Mouse (Mus musculus): ENCODE results near the gene Washc1. TPM values are rescaled to one million over a fixed set of nuclear protein-coding genes. Genes with fewer than 3 reads are reported as not detected.

The Washc1 gene
- 0.78 TPM for polyA plus RNA-seq (2014; fragmentation: Illumina TruSeq; extraction: RNeasy Lipid Tissue Mini Kit (QIAGEN cat#74804); ENCODE audit: low replicate concordance)

GRCm38 (mm10) chr17:66111402-66111959, at the start of gene Washc1:
Washc1 (plus strand) TSS chr17:66111545.

GRCm38 (mm10) chr17:66076934-66077333, 34.4 kb upstream of the Washc1 start, which contains the start of gene Ankrd12:
Ankrd12 (minus strand) TSS chr17:66077089.

GRCm38 (mm10) chr17:66101380-66102330, 9.7 kb upstream of the Washc1 start, which contains the start of gene Ndufv2:
Ndufv2 (minus strand) TSS chr17:66101559.

GRCm38 (mm10) chr17:66123066-66123815, 11.9 kb downstream of the Washc1 start, which contains the start of gene Ddx11:
Ddx11 (plus strand) TSS chr17:66123520.

Other genes with a start within 250 kb of the Washc1 start
- 40.3 TPM for gene Ralbp1, start 225.7 kb upstream of the Washc1 start, polyA plus RNA-seq (2014; fragmentation: Illumina TruSeq; extraction: RNeasy Lipid Tissue Mini Kit (QIAGEN cat#74804); ENCODE audit: low replicate concordance)
- gene Twsg1, start 160.3 kb upstream of the Washc1 start, polyA plus RNA-seq (2014; fragmentation: Illumina TruSeq; extraction: RNeasy Lipid Tissue Mini Kit (QIAGEN cat#74804); ENCODE audit: low replicate concordance): 86.9 TPM
- gene Ankrd12, start 34.5 kb upstream of the Washc1 start, polyA plus RNA-seq (2014; fragmentation: Illumina TruSeq; extraction: RNeasy Lipid Tissue Mini Kit (QIAGEN cat#74804); ENCODE audit: low replicate concordance): 32.8 TPM
- 991 TPM for gene Ndufv2, start 10.0 kb upstream of the Washc1 start, polyA plus RNA-seq (2014; fragmentation: Illumina TruSeq; extraction: RNeasy Lipid Tissue Mini Kit (QIAGEN cat#74804); ENCODE audit: low replicate concordance)
- 1.7 TPM for gene Ddx11, start 12.0 kb downstream of the Washc1 start, polyA plus RNA-seq (2014; fragmentation: Illumina TruSeq; extraction: RNeasy Lipid Tissue Mini Kit (QIAGEN cat#74804); ENCODE audit: low replicate concordance)